Mouse (Mus musculus) kidney, adult 2 months (tissue): Measurements from ENCODE around the gene Zdhhc22.

Source experiments
- CTCF ChIP-seq: fragments of 200-500 bp; conservative IDR thresholded peaks from 2 replicates; pipeline ENCODE4 v1.5.1; 2011; ENCODE audit warnings: low read depth, mild to moderate bottlenecking, control low read depth, low read length, moderate library complexity, mixed read lengths; ENCODE audit not compliant: insufficient read depth, insufficient read length
- POLR2A ChIP-seq: fragments of 200-500 bp; IDR thresholded peaks from one replicate; pipeline ENCODE4 v1.6.1; 2011; ENCODE audit warnings: low read depth, low read length, control low read depth

DNA sequence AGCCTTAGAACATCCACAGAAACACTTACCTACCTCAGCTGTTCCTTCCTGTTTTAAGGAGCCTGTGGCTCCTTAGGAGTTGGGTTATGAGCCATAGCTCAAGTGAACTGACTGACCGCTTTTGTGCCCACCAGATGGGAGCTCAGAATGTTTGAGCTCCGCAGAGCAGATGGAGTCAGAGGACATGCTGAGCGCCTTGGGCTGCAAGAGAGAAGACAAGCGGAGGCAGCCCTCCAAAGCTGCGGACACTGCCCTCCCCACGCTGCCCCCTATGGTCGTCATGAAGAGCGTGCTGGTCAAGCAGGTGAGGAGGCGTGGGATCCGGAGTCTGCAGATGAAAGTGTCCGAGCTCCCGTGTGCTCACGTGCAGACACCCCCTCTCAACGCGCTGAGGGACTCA lies 30.1 kb downstream of the Zdhhc22 start:
- TF ChIP-seq CTCF (no peak), POLR2A (no peak)
